Mouse (Mus musculus): ENCODE results near the gene Sar1b.
"Not testable (repeated sequence)": the region's sequence is repeated elsewhere in the genome, so short reads cannot be mapped to it uniquely, and the experiment has no call there.

The Sar1b gene

DNA sequence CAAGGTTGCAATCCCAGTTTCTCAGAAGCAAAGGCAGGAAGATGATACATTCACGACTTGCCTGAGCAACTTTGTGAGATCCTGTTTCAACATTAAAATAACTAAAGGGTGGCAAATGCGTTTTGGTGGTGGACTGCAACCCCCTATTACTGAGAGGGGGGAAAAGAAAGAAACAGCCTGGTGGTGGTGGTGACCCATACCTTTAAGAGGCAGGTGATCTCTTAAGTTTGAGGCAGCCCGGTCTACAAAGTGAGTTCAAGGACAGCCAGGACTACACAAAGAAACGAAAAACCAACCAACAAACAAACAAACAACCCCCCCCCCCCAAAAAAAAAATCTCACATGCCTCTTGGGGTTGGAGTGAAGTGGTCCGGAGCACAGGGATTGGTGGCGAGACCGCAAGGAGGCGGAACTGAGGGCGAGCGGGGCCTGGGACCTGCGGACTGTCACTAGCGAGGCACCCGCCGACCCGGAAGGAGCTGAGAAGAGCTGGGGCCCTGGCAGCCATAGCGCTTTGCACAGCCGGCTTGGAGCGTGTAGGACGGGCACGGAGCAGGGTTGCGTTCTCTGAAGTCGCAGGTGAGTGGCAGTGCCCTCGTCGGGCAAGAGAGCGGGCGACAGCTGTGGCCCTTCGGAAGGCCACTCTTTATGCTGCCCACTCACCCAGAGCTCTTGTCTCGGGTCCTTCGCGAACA is at the start of gene Sar1b, which contains the start of gene Sec24a:
Gene Sar1b, plus strand, starts transcription at position 475 of the 695 bp plus-strand sequence.
Gene Sec24a, minus strand, starts transcription at position 422 of the 695 bp plus-strand sequence.
- peak; percentile 83 for DNase-seq

DNA sequence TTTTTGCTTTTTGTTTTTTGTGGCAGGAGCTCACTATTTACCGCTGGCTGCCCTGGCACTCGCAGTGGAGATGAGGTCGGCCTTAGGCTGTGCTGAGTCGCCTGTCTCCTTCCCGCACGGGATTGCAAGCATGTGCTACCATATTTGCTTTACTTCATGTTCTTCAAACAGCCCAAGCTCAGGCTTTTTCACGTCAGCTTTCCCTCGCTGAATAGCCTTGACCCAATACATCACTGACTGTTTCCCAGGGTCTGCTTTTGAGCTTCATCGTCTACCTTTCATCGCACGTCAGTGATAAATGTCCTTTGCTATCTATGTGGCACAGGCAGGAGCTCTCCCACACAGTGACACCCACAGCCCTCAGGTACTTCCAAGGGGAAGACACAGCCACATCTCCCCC is 42.4 kb upstream of the Sar1b start:
- no peak for DNase-seq

GRCm38 (mm10) chr11:51732883-51733282 is 30.6 kb upstream of the Sar1b start:
- no peak for DNase-seq

DNA sequence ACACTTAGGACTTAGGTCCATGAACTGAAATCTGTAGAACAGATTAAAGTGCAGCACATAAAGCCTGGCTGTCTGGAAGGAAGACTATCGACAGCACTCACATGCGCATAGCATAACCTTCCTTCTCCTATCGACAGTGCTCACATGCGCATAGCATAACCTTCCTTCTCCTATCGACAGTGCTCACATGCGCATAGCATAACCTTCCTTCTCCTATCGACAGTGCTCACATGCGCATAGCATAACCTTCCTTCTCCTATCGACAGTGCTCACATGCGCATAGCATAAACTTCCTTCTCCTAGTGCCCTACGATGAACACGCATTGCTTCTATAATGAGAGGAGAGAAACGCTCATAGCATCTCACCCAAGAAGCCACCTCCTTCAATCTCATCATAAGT is 29.3 kb upstream of the Sar1b start:
- DNase-seq: not testable (repeated sequence)

DNA sequence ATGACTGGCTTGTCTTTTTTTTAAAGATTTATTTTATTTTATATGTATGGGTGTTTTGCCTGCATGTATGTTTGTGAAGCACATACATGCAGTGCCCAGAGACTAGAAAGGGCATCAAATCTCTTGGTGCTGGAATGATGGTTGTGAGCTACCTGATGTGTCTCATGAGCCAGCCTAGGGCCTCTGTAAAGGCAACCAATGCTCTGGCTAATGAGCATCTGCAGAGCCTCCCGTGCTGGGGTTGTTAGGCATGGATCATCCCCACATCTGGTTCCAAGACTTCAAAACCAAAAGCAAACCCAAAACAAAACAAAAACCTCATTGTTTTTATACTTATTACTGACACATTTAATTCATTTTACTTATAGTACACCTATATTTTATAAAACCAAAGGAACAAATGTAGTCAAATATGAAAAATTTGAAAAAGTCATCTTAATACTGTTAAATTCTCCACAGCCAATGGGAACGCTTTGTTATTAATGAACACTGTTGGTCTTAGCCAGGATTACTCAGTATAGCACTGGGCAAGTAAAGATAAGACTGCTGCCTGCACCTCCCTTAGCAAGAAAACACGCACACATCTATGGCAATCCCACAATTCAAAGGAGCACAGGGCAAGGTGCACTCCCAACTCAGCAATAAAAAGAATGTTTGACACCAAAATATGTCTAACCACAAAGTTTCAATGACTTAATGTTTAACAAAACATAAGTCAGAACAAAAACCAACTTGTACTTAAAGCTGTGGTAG is 24.7 kb upstream of the Sar1b start:
- DNase-seq: no peak

- DNase-seq: no peak
Observed at GRCm38 (mm10) chr11:51740701-51741100, 22.8 kb upstream of the Sar1b start.

DNA sequence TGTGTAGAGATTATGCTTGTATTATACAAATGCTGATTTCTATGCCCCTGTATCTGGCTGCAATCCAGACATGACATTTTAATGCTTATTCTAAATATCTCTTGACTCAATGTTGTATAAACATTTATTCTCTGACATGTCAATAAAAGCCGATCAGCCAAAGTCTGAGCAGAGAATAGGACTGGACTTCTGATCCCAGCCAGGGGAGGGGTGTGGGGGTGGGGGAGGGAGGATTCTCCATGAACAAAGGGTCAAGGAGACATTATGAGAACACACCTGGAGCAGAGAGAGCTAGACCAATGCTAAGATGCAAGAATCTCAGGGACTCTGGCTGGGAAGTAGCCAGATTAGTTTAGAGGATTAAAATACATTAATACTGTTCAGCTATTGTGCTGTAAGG is 17.4 kb upstream of the Sar1b start:
- no peak for DNase-seq

DNA sequence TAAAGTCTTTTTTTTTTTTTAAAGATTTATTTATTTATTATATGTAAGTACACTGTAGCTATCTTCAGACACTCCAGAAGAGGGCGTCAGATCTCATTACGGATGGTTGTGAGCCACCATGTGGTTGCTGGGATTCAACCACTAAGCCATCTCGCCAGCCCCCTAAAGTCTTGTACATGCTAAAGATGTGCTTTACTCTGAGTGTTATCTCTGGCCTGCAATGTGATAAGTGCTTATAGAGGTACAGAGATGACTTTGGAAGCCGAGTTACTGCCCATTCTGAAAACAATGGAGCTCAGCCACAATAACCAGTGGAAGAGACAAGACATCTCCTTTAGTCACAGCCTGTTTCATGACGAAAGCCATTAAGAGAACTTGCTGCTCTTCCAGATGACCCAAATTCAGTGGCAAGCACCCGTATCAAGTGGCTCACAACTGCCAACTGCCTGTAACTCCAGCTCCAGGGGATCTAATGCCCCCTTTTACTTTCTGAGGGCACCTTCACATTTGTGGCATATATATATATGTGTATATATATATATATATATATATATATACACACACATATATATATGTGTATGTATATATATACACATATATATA is 11.8 kb upstream of the Sar1b start:
- DNase-seq: not testable (repeated sequence)

- peak; percentile 55 for DNase-seq
Observed at GRCm38 (mm10) chr11:51755621-51756311, 7.7 kb upstream of the Sar1b start.

DNA sequence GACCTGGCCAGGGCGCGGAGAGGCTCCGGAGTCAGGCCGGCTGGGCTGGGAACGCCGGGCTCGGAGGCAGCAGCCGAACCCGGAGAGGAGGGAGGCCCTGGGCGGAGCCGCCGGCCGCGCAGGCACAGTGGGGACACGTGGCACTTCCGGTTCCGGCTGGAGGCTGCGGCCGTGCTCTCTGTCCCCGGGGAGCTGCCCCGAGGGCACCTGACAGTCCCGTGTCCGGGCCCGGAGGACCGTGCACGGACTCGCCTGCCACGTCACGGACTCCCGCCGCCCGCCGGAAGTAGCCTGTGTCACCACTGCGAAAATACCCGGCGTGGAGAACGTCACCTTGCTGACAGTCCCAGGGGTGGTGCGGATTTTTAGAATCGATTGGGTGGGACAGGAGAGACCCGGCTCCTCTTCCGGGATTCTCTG is 7.1 kb upstream of the Sar1b start:
- DNase-seq: peak; percentile 96

DNA sequence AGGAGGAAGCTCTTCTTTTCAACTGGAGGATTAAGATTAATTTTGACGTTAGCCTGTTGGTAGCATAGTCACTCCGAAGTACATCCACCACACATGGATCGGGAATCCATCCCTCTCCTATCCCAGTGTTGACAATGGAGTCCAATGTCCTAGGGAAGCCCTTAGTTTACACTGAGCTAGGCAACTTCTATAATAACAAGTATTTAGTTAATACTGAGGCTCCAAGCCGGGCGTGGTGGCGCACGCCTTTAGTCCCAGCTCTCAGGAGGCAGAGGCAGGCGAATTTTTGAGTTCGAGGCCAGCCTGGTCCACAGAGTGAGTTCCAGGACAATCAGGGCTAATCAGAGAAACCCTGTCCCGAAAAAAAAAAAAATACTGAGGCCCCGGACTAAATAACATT is 6.5 kb upstream of the Sar1b start:
- DNase-seq: no peak

- DNase-seq: no peak
Observed at GRCm38 (mm10) chr11:51757625-51758024, 5.9 kb upstream of the Sar1b start.

GRCm38 (mm10) chr11:51758207-51758606 is 5.3 kb upstream of the Sar1b start:
- not testable (repeated sequence) for DNase-seq

GRCm38 (mm10) chr11:51759251-51759650 is 4.2 kb upstream of the Sar1b start:
- no peak for DNase-seq

DNA sequence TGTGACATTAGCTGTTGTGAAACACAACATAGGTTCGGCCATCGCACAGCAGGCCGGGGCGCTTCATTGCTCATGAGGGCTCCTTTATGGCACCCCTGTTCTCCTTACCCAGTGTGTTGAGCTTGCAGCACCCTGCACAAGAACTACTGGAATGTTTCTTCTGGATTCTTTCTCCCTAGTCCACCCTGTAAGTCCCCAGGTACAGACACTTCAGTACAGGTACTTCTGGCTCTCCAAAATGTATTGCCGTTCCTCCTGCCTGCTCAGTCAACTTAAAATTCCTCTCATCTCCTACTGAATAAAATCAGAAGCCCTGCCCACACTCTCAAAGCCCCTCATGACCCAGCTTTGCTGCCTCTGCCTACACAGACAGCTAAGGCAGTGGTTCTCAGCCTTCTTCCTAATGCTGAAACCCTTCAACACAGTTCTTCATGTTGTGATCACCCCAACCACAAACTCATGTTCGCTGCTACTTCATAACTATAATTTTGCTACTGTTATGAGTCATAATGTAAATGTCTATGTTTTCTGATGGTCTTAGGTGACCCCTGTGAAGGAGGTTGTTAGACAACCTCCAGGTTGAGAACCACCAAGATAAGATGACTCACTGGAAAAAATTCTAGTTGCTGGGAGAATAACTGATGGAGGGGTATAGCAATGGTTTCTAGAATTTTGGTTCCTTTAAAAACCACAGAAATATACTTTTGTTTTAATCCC is 3.4 kb upstream of the Sar1b start:
- no peak for DNase-seq

GRCm38 (mm10) chr11:51761241-51761640 is 2.2 kb upstream of the Sar1b start:
- no peak for DNase-seq

- no peak for DNase-seq
Observed at GRCm38 (mm10) chr11:51763955-51764354, 468 bp downstream of the Sar1b start.

GRCm38 (mm10) chr11:51764816-51765215 is 1.3 kb downstream of the Sar1b start:
- no peak for DNase-seq

- peak; percentile 82 for DNase-seq
Observed at GRCm38 (mm10) chr11:51767579-51768220, 4.2 kb downstream of the Sar1b start.

DNA sequence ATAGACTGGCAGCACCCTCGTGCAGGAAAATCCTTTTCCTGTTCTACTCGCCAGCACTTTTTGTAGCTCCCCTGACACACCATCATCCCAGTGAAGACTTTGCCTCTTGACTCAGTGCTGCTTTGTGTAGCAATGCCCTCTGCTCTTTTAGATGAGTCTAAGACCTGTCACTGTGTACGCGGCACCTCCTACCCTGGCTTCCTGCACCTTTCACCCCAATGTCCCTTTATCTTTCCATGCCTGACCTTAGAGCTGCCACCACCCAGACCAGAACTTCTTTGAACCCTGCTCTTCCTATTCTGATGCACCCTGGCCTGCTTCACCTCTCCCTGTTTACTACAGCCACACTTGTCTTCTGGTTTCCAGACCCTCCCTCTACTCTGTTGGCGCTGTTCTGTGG is 4.8 kb downstream of the Sar1b start:
- peak; percentile 30 for DNase-seq

DNA sequence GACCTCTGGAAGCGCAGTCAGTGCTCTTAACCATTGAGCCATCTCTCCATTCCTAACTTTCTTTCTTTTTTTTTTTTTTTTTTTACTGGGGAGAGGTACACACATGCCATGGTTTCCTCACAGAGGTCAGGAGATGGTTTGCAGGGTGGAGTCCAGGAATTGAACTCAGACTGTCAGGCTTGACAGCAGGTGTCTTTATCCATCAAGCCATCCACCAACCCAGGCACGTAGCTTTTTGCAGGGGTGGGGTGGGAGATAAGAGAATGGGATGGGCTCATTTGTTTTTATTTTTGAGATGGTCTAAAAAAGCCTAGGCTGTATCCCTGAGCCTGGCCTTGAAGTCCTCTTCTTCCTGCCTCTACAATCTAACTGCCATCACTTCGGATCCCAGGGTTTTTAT is 12.0 kb downstream of the Sar1b start:
- no peak for DNase-seq

- no peak for DNase-seq
Observed at GRCm38 (mm10) chr11:51777478-51777877, 14.0 kb downstream of the Sar1b start.

Measured in kidney, adult 9 months (tissue).